Mouse (Mus musculus) erythroblast, embryonic 14.5 days (primary cell): ENCODE results near the gene Sowaha.

Experiments
- GATA1 ChIP-seq: IDR thresholded peaks from 2 replicates; pipeline ENCODE4 v1.6.1; 2012; ENCODE audit warnings: low read length, inconsistent platforms, mixed read lengths
- TAL1 ChIP-seq: IDR thresholded peaks from 3 replicates; pipeline ENCODE4 v1.6.1; 2012; ENCODE audit warnings: low read length, inconsistent platforms, mixed read lengths

DNA sequence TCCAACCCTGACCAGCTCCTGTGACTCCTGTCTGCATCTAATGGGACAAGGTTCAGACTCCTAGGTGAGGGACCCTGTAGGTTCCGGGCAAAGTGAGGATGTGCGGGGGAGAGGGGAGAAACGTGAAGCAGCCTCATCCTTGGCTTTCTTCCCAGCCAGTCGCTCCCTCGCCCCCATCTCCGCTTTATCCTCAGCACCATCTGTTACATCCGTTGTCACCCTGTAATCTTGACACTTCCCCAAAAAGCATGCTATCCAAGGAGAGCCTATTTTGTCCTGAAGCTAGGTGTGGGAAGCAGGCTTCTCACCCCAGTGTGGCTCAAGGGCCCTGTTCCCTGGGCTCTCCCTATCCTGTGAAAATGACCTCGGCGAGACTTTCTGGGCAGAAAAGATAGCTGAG is 42.9 kb upstream of the Sowaha start:
- TF ChIP-seq TAL1 (no peak), GATA1 (no peak)
